Mouse (Mus musculus): ENCODE results near the gene Ncapg2.
A peak's percentile ranks its signal among the peaks of the same experiment; 100 is the strongest.

Gene Ncapg2

GRCm38 (mm10) chr12:116405045-116405835 lies at the start of gene Ncapg2:
Gene Ncapg2, plus strand, starts transcription at chr12:116405402.
- DNase-seq (ENCODE audit: low spot score): peak; percentile 96

- no peak for DNase-seq (ENCODE audit: low spot score)
Measured at GRCm38 (mm10) chr12:116362091-116362490, 43.1 kb upstream of the Ncapg2 start.

- no peak for DNase-seq (ENCODE audit: low spot score)
Measured at GRCm38 (mm10) chr12:116366900-116367299, 38.3 kb upstream of the Ncapg2 start.

GRCm38 (mm10) chr12:116367346-116367745 lies 37.9 kb upstream of the Ncapg2 start:
- no peak for DNase-seq (ENCODE audit: low spot score)

- no peak for DNase-seq (ENCODE audit: low spot score)
Measured at GRCm38 (mm10) chr12:116368857-116369256, 36.3 kb upstream of the Ncapg2 start.

DNA sequence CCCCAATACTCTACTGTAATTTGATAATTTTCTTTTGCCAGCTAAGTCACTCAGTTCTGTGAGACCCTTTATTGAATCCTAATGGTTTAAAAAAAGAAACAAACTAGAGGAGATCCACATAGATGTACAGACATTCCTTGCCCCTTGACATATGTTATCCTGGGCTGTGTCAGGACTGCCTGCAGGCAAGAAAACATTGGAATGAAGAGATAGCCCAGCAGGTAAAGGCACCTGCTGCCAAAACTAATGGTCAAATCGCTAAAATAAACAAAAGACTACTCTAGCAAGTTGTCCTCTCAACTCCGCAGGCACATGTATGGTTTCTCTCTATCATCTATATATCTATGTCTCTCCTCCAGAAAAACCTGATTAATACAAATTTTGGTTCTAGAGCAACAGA lies 22.1 kb upstream of the Ncapg2 start:
- DNase-seq (ENCODE audit: low spot score): no peak

- no peak for DNase-seq (ENCODE audit: low spot score)
Measured at GRCm38 (mm10) chr12:116383995-116384394, 21.2 kb upstream of the Ncapg2 start.

DNA sequence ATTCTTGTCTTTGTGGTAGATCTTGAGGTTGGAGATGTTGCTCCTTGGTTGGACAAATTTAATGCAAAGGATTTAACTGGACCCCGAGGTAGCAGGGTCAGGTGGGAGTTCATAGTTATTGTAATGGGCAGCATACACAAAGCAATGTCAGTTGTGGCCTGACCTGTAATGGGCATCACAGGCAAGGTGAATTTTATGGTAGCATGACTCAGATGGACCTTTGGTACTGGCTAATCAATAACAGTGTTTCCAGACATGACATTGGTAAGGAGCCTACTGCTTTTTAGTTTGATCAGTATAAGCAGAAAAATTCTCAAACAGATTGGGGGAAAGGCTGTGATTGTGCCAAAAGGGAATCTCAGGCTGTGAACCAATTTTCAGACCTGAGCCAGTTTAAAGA lies 18.4 kb upstream of the Ncapg2 start:
- DNase-seq (ENCODE audit: low spot score): no peak

DNA sequence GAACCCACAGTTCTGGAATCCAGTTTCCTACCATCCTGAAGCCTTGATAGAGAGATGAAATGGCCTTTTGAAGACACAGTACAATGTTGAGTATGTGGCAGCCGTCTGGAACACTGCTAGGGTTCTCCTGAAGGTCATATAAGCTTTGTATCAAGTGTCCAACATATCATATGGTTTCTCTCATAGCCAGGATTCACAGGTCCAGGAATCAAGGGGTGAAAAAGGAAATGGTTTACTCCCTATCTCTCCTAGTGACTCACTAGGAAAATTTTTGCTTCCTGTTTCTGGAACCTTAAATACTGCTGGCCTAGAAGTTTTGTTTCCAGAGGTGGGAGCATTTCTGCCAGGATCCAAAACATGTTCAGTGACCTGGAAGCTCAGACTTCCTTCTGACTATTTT lies 15.3 kb upstream of the Ncapg2 start:
- DNase-seq (ENCODE audit: low spot score): no peak

DNA sequence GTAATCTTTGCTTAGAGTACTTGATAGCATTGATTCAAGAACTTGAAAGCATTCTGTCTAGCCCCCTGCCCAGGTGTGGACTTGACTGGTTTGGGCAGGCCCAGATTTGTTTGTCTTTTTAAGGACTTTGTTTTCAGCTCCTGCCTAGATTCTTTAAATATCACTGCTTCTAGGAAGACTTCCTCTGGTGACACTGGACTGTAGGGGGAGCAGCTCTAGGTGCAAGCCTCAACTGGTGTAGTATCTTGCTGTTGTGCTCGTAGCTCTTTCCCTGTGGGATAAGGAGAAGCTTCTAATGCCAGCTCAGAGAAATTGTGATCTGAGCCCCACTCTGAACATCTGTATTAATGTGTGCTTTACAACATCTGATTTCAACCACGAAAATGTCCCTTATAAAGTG lies 10.9 kb upstream of the Ncapg2 start:
- DNase-seq (ENCODE audit: low spot score): no peak

DNA sequence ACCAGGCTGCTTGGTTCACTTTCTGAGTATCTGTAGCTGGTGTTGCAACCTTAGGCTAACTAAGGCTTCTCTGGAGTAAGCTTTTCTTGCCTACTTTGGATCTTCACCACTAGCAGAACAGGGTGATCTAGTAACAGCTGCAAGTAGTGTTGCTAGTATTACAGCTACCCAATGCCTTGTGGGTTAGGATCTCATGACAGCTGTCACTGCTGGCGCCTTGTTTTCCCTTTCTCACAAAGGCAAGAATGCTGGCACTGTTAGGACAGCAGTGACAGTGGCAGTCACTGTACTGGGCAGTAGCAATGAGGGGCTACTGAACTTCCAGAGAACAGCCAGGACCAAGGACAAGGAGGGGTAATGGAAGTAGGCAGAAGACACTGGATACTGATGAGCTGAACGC lies 9.9 kb upstream of the Ncapg2 start:
- no peak for DNase-seq (ENCODE audit: low spot score)

DNA sequence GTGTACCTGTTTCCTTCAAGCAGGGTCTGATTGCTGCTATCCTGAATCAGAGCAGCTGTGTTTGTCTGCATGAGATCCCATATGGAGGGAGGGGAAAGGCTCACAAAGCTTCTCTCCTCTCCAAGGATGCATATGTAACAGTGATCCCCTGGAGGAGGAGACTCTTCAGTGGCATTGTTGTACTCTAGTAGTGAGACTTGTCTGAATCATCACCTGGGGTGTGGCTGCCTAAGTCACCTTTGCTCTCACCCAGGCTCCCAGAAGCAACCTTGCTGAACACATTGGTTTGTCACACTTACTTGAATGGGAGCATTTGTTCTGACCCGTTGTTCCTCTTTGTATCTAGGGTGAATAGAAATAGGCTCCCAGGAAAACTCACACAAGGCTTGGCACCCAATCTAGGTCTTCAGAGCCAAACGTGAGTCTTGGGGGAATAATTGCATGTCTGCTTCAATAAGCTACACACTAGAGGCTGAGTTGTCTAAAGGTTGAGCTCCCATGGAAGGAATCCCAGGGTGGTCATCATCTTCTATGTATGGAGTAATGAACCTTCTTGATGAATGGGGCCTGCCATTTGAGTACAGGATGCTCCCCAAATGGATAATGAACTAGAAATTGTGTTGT lies 9.0 kb upstream of the Ncapg2 start:
- DNase-seq (ENCODE audit: low spot score): no peak

DNA sequence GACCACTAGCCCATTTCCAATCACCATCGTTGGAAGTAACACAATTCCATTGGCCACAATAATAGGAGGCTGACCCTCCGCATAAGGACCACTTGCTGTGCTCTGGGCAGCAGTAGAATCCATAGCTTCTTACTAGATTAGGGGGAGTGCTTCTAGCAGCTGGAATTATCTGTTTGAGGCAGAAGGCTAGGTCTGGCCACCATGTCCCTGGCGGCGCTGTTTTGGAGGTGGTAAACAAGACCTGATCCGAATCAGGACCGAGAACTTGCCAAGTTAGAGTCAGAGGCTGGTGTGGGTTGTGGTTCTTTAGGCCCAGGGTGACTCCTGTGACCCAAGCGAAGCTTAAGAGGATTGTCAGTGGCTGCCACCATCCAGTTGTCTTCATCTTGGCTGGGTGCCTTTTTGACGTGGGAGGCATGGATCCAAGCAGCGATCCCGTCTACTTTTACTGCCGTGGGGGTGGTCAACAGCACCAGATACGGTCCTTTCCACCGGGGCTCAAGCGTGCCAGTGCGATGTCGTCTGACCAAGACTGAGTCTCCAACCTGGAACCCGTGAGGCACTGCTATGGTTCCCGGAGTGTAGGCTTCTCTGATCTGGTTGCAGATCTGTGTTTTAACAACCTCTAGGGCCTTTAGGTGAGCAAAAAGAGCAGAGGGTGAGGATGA lies 1.1 kb upstream of the Ncapg2 start:
- DNase-seq (ENCODE audit: low spot score): no peak

DNA sequence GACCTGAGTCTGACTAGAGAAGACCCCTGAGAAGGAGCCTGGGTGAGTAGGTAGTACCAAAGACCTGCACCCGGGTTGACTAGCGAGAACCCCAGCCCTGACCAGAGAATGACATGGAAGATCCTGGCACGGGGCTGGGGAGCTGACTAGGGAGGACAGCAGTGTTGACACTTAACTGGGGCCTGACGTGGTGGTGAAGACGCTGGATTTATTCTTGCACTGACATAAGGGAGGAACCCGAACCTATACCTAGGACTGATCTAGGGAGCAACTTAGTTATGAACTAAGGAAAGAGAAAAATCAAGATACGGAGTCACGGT lies 594 bp downstream of the Ncapg2 start:
- DNase-seq (ENCODE audit: low spot score): peak; percentile 31

DNA sequence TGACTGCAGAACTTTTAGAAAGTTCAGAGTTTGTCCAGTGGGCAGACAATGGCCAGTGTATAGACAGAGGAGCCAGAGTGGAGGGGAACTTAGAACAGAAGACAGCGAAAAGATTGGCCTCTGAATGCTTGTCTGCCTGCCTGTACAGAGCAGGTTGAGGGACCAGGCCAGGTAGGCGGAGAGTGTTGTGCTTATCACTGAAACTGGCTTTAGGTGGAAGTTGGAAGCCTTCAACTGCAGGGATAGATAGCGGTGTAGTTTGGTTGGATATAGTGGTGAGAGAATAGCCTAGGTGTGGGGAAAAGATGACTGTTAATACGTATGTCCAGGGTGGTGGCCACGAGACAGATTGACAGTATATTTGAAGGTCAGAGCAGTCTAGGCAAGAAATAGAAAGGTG lies 2.7 kb downstream of the Ncapg2 start:
- DNase-seq (ENCODE audit: low spot score): no peak

DNA sequence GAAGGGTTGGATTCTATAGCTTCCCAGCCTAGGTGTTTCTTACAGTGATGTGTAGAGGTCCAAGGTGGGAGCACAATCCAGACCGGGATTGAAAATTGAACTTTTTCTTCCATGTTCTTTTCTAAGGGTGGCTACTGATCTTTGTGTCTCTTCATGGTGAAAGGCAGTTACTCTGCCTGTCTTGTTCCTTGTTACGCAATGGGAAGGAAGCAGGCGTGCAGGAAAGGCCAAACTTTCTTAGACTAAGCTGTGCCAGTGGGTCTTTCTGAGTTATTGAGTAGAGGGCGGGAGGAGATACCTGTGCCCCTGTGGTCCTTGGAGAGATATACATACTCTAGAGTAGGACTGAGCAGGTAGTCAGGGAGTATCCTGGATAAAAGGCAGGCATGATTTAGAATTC lies 9.7 kb downstream of the Ncapg2 start:
- DNase-seq (ENCODE audit: low spot score): no peak

- DNase-seq (ENCODE audit: low spot score): no peak
Measured at GRCm38 (mm10) chr12:116416514-116416913, 11.3 kb downstream of the Ncapg2 start.

DNA sequence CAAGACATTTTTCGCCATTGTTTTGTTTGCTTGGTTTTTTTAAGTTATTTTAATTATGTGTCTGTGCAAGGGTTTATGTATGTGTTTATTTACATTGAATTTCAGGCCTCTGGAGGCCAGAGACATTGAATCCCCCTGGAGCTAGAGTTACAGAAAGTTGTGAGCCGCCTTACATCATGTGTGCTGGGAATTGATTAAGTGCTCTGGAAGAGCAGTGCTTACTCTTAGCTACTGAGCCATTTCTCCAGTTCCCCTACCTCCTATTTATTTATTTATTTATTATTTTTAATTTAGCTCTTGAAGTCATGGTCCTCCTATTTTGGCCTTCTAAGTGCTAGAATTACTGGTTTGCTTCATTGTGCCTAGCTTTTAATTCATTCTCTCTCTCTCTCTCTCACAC lies 16.5 kb downstream of the Ncapg2 start:
- DNase-seq (ENCODE audit: low spot score): no peak

GRCm38 (mm10) chr12:116425392-116425791 lies 20.2 kb downstream of the Ncapg2 start:
- DNase-seq (ENCODE audit: low spot score): no peak

DNA sequence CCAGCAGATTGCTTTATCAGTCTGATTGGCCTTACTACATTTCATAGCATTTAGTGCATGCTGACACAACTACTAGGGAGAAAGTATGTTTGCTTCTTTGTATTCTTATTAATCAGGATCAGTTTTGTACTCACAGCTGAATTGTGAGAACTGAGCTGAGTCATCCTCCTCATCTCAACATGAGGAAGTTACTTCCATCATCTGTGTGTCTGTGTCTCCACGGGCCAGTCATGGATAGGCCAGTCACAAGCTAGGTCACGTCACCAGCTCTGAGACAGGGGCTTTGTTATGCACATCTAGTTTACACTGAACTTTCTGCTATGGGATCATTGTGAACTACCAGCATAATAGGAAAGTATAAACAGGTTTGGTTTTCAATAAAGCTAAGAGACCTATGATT lies 28.5 kb downstream of the Ncapg2 start:
- no peak for DNase-seq (ENCODE audit: low spot score)

DNA sequence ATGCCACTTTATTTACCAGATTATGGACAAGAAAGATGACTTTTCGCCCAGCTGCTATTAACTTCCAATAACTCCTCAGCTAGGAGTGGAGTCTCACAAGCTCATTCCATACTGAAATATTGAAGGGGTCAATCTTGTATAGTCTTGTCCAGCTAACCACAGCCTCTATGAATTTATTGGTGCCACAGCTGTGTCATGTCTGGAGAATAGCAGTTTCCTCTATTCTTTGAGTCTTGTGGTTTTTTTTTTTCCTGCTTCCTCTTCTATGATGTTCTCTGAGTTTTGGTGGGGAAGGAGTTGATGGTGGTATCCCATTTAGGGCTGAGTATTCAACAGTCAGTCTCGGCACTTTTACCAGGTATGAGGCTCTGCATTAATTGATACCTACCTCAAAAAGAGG lies 30.0 kb downstream of the Ncapg2 start:
- no peak for DNase-seq (ENCODE audit: low spot score)

DNA sequence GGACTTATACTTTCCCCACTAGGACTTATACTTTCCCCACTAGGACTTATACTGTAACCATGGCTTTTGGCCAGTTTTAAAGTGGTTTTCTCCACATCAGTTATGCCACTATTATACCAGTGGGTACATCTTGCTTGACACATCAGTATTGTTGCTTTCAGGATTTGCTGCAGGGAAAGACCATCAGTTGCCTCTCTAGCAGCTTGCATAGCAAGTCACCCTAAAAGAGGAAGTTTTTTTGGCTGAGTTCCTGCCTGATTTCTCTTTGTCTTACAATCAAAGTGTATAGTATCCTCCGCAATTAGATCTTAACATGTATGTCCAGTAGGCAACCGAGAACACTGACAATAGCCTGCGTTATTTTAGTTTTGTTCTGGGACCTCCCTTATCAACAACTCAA lies 30.9 kb downstream of the Ncapg2 start:
- DNase-seq (ENCODE audit: low spot score): no peak

DNA sequence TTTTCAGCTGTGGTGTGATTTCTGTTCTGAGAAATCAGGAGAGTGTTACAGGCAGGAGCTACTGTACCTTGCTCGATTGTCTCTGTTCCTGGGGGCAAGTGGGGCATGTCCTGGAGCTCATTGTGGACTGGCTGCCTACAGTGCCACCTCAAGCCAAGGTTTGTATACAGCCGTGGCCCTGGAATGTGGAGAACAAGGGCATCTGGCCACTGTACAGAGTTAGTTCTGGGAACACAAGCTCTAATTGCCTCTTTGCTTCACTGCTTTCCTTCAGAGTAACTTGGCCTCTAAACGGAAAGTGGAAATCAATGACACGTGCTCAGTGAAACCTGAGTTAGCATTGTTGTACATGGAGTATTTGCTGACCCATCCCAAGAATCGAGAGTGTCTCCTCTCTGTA lies 33.4 kb downstream of the Ncapg2 start:
- DNase-seq (ENCODE audit: low spot score): no peak

DNA sequence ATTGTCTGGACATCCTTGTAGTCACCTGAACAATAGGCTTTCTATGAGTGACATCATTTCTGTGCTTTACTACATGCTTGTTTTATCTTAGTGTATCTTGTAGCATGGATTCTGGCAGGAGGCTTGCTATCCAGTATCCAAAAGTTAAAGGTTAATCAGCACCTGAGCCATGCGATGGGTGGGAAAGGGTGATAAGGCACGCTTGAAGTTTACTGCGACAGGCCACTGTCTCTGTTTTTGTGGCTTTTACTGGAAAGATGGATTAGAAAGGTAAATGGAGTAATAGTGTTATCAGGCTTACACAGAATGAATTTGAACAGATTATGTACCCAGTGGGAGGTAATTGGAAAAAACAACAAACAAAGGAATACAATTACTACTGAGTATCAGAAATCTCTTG lies 37.0 kb downstream of the Ncapg2 start:
- DNase-seq (ENCODE audit: low spot score): no peak

Measured in MN1 (cell line).